Mouse (Mus musculus) G1E (cell line): ENCODE measurements around the gene Tenm2.

Source experiments
- CTCF ChIP-seq: IDR thresholded peaks from 2 replicates; pipeline ENCODE4 v1.5.1; 2012; ENCODE audit warnings: low read depth, low read length, inconsistent platforms, mixed read lengths
- GATA1 ChIP-seq: IDR thresholded peaks from 2 replicates; pipeline ENCODE4 v1.6.1; 2012; ENCODE audit warnings: borderline replicate concordance, low read length, inconsistent platforms, mixed read lengths
- GATA2 ChIP-seq: IDR thresholded peaks from 2 replicates; pipeline ENCODE4 v1.6.1; 2012; ENCODE audit warnings: low read depth, low read length, inconsistent platforms, borderline replicate concordance

DNA sequence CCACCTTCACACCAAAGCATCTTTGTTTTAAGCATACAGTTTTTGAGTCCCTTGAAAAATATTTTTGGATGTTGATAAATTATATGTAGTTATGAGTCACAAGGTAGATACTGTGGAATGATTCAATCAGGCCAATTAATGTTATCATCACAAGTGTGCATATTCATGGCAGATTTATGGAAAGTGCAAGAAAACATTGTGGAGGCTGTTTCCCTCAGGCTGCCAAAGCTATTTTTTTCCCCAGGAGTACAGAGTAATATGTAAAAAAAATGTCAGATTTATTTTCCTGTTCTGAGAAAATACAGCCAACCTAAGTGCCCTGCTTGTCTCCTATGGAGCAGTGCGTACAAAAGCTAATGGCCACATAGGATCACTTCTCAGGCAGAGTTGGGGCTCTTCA, 882.5 kb downstream of the Tenm2 start:
- TF ChIP-seq GATA2 (no peak), CTCF (no peak), GATA1 (no peak)
